Mouse (Mus musculus) stomach, embryonic 14.5 days (tissue): ENCODE results near the gene Rbm11. TPM values are rescaled to one million over a fixed set of nuclear protein-coding genes. Genes with fewer than 3 reads are reported as not detected.
A peak's percentile ranks its signal among the peaks of the same experiment; 100 is the strongest.

ENCODE experiments used
- ATAC-seq: fragments of 200-750 bp; cut with Nextera tagmentation; 2 replicates; pipeline ENCODE4 v1.8.0; 2017; ENCODE audit warnings: low read depth, moderate TSS enrichment; ENCODE audit not compliant: insufficient number of reproducible peaks, insufficient read depth, low FRiP score
- H3K27ac ChIP-seq: fragments of 300-500 bp; sonication (generic); 2 replicates; pipeline ENCODE4 v1.5.1; 2014; ENCODE audit warnings: mild to moderate bottlenecking, low read length, moderate library complexity, mixed read lengths
- H3K27me3 ChIP-seq: fragments of 300-500 bp; sonication (generic); 2 replicates; pipeline ENCODE4 v1.6.1; 2014; ENCODE audit warnings: low read length, control low read depth, mixed read lengths; ENCODE audit not compliant: control insufficient read depth, insufficient read depth
- H3K36me3 ChIP-seq: fragments of 300-500 bp; sonication (generic); 2 replicates; pipeline ENCODE4 v1.6.1; 2014; ENCODE audit warnings: mild to moderate bottlenecking, control low read depth, low read length, moderate library complexity, mixed read lengths; ENCODE audit not compliant: control insufficient read depth, insufficient read depth
- H3K4me1 ChIP-seq: fragments of 300-500 bp; sonication (generic); 2 replicates; pipeline ENCODE4 v1.6.1; 2014; ENCODE audit warnings: low read length, control low read depth, mixed read lengths; ENCODE audit not compliant: control insufficient read depth, insufficient read depth
- H3K4me2 ChIP-seq: fragments of 300-500 bp; sonication (generic); replicated peaks from 2 replicates; pipeline ENCODE4 v1.6.1; 2014; ENCODE audit warnings: low read depth, low read length, control low read depth
- H3K4me3 ChIP-seq: fragments of 300-500 bp; sonication (generic); 2 replicates; pipeline ENCODE4 v1.5.1; 2014; ENCODE audit warnings: low read depth, low read length, control low read depth
- H3K9ac ChIP-seq: fragments of 300-500 bp; sonication (generic); replicated peaks from 2 replicates; pipeline ENCODE4 v1.6.1; 2014; ENCODE audit warnings: low read depth, mild to moderate bottlenecking, control low read depth, low read length, moderate library complexity, mixed read lengths
- H3K9me3 ChIP-seq: fragments of 300-500 bp; sonication (generic); 2 replicates; pipeline ENCODE4 v1.6.1; 2016; ENCODE audit warnings: low read depth, low read length, control low read depth; ENCODE audit not compliant: control insufficient read depth
- WGBS: fragments of 180-500 bp; shearing (Covaris S2); extraction: QIAGEN DNeasy Blood & Tissue Kit; methylation state at CpG from one replicate; pipeline ENCODE4 v1.1.7; 2014; 5-methylcytosine and 5-hydroxymethylcytosine counted together
- polyA plus RNA-seq: library from polyadenylated mRNA; unstranded; fragments of >200 nt; fragmentation: Nextera tagmentation; extraction: Ambion mirVana; gene quantifications from 2 replicates; pipeline ENCODE4 v1.2.1, GENCODE M21; 2014

Gene Rbm11
- 0.36 and 0.49 TPM in 2 replicates for polyA plus RNA-seq

DNA sequence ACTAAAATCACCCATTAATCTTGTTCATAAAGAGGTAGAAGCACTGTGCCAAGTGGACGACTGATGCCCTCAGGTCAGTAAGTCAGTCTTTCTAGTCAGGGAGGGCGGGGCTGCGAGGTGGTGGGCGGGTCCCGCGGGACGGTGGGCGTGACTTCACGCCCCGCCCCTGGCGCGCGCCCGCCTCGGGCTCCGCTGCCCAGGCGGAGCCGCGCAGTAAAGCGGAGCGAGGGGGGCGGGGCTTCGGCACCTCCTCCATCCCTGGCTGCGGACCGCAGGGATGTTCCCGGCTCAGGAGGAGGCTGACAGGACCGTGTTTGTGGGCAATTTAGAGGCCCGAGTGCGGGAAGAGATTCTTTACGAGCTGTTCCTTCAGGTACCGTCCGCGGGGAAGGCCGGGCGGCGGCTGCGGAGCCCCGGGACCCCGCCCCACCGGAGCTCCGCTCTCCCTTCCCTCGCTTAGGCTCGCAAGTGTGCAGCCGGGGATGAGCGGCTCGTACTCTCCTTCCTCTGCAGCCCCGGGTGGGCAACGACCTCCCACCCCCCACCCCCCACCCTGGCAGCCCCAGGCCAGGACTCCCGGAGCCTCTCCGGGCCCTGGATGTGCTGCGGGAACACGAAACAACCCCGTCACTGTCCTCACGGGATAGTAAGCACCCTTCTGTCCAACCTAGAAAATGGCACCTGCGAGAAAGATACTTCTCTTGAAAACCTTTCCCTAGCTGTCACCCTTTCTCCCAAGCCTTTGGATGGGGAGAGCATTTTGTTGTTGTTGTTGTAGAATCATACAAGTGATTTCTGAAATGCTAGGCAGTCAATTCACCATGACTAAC is at the start of gene Rbm11:
Gene Rbm11 (plus strand): TSS at position 174 of the 830 bp plus-strand sequence.
- Histone ChIP-seq H3K36me3 (no peaks in the 10 kb centered on the region), H3K27ac (no peak within 1 kb of the TSS), H3K9ac (peak within 1 kb of the TSS; percentile 18), H3K27me3 (no peaks in the 10 kb centered on the region), H3K4me3 (peak within 1 kb of the TSS; percentile 72), H3K4me2 (peak within 1 kb of the TSS; percentile 86), H3K9me3 (no peaks in the 10 kb centered on the region), H3K4me1 (no peaks in the 10 kb centered on the region)
- under 1% methylated on average over 50 of the region's 55 CpGs for WGBS
- peak; percentile 95 for ATAC-seq

DNA sequence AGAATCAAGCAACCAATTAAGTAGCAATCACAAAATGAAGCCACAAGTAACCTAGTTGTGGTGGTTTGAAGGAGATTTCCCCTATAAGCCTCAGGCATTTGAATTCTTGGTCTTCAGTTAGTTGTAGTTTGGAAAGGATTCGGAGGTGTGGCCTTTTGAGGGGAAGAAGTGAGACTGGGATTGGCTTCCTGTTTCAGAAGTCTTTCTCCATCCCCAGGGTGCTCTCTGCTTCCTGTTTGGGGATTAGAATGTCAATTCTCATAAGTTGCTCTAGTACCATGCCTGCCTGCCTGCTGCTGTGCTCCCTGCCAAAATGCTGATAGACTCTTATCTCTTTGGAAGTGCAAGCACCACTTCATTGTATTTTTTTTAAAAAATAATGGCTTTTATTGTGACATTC is 47.3 kb upstream of the Rbm11 start:
- no peak overlapping the region for H3K27ac ChIP-seq
- no peak overlapping the region for H3K4me3 ChIP-seq
- no peaks in the 10 kb centered on the region for H3K4me1 ChIP-seq
- H3K9ac ChIP-seq = no peak overlapping the region
- no peaks in the 10 kb centered on the region for H3K27me3 ChIP-seq
- H3K4me2 ChIP-seq = no peak overlapping the region
- no peaks in the 10 kb centered on the region for H3K9me3 ChIP-seq
- WGBS = 79% methylated on average over 1 of the region's 1 CpGs
- no peak for ATAC-seq
- H3K36me3 ChIP-seq = no peaks in the 10 kb centered on the region

DNA sequence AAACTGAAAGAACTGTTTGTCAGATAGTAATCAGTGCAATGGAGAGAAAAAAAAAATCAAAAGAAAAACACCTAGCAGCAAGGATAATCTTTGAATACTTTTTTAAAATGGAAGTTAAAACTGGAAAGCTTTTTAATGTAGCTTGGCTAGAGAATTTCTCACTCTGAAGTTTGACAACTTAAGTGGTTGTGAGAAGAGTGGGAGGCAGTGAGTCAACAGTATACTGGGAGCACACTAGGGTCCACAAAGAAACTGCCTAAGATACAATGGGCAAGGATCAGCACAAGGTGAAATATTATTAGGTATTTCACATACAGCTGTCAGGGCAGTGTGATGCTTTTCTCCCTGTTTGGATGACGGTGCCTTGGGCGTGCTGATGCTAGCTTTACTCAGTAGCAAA is 29.7 kb upstream of the Rbm11 start:
- no peak overlapping the region for H3K4me3 ChIP-seq
- H3K9ac ChIP-seq = no peak overlapping the region
- no peak overlapping the region for H3K27ac ChIP-seq
- no peaks in the 10 kb centered on the region for H3K27me3 ChIP-seq
- H3K36me3 ChIP-seq = no peaks in the 10 kb centered on the region
- H3K9me3 ChIP-seq = no peaks in the 10 kb centered on the region
- ATAC-seq = no peak
- WGBS = 82% methylated on average over 2 of the region's 2 CpGs
- H3K4me1 ChIP-seq = no peaks in the 10 kb centered on the region
- H3K4me2 ChIP-seq = no peak overlapping the region

DNA sequence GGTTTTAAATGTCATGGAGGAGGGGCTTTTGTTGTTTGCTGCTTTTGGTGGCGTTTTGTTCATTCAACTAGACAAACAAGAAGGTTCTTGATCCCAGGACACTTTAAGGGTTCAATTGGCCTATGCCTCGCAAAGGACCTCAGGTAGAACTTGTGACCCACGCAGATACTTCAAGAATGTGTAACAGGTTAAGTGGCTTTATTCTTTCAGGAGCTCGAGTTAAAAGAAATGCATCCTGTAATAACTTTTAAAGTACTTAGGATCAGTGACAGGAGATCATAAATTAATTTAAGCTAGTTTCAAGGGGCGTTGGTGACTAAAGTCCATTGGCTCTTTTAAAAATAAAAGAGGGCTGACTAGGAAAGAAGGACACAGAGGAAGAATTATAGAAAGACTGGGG is 10.4 kb upstream of the Rbm11 start:
- Histone ChIP-seq H3K4me3 (no peak overlapping the region), H3K27ac (no peak overlapping the region), H3K36me3 (no peaks in the 10 kb centered on the region), H3K4me1 (no peaks in the 10 kb centered on the region), H3K9ac (no peak overlapping the region), H3K27me3 (no peaks in the 10 kb centered on the region), H3K9me3 (no peaks in the 10 kb centered on the region), H3K4me2 (no peak overlapping the region)
- ATAC-seq = no peak
- WGBS = 60% methylated on average over 5 of the region's 5 CpGs

DNA sequence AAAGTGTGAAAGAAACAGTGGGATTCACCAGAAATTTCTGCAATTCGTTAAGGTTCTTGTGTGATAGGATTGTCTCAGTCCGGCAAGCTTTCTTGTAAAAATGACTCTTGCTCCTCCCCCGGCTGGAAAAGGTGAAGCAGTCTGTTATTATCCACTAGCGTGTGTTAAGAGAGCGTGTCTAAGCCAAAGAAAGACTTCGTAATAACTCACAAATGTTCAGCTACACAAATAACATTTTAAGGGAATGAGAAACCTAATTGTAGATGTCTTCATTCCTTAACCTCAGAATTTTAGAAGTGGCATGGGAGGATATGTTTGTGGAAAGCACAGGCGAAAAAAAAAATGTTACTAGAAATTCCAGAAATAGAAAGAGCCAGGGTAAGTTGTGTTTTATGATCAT is 6.7 kb upstream of the Rbm11 start, which contains the start of gene Lipi:
Gene Lipi (minus strand): TSS at position 101 of the 400 bp plus-strand sequence.
- H3K27me3 ChIP-seq = no peaks in the 10 kb centered on the region
- no peak within 1 kb of the TSS for H3K4me2 ChIP-seq
- no peak within 1 kb of the TSS for H3K4me3 ChIP-seq
- no peak within 1 kb of the TSS for H3K27ac ChIP-seq
- H3K9me3 ChIP-seq = no peaks in the 10 kb centered on the region
- no peaks in the 10 kb centered on the region for H3K4me1 ChIP-seq
- no peak within 1 kb of the TSS for H3K9ac ChIP-seq
- no peak for ATAC-seq
- 60% methylated on average over 7 of the region's 7 CpGs for WGBS
- no peaks in the 10 kb centered on the region for H3K36me3 ChIP-seq

DNA sequence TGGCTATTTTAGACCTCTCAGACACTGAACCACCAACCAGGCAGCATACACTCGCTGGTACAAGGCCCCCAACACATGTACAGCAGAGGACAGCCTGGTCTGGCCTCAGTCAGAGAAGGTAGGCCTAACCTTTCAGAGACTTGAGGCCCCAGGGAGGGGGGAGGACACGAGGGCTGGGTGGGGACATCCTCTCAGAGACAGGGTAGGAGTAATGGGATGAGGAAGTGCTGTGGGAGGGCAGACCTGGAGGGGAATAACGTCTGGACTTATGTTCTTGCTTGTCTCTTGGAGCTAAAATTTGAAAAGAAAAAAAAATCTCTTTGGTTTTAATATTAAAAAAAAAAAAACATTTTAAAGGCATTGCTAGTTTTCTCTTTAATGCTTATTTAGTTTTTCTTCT is 6.2 kb upstream of the Rbm11 start:
- no peak overlapping the region for H3K4me2 ChIP-seq
- H3K9me3 ChIP-seq = no peaks in the 10 kb centered on the region
- no peaks in the 10 kb centered on the region for H3K27me3 ChIP-seq
- no peak overlapping the region for H3K9ac ChIP-seq
- ATAC-seq = no peak
- H3K27ac ChIP-seq = no peak overlapping the region
- no peaks in the 10 kb centered on the region for H3K4me1 ChIP-seq
- H3K36me3 ChIP-seq = no peaks in the 10 kb centered on the region
- no peak overlapping the region for H3K4me3 ChIP-seq
- WGBS = 24% methylated on average over 3 of the region's 3 CpGs

DNA sequence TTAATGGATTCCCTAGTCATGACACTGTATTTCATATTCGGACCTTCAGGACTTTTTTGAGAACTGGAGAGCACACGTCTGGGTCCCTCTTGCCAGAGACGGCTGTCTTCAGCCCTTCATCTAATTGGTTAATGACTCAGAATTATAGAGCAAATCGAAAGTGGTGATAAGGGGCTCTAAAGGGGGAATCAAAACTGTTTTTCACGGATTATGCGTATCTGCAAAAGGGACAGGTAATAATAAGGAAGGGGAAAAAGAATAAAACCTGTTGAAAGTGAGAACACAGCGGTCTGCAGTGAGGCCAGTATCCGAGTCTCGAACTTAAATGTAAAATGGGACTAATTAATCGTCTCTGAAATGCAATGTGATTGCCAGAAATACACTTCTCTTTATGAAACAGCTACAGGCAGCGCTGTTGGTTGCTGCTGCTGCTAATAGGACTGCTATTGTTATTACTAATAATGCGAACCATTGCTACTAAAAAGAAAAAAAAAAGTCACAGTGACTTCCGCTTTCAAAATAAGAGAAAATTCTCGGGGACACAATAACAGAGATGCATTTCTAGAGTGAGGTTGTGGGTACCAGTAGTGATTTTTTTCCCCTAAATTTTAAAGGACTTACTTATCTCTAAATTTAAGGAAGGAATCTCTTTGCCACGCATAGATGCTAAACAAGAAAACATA is 998 bp downstream of the Rbm11 start:
- Histone ChIP-seq H3K9me3 (no peaks in the 10 kb centered on the region), H3K4me3 (peak overlapping the region; percentile 72), H3K4me2 (peak overlapping the region; percentile 86), H3K36me3 (no peaks in the 10 kb centered on the region), H3K27ac (no peak overlapping the region), H3K27me3 (no peaks in the 10 kb centered on the region), H3K4me1 (no peaks in the 10 kb centered on the region), H3K9ac (no peak overlapping the region; the same call in 1 of the 2 replicates)
- WGBS = 17% methylated on average over 15 of the region's 15 CpGs
- no peak for ATAC-seq

DNA sequence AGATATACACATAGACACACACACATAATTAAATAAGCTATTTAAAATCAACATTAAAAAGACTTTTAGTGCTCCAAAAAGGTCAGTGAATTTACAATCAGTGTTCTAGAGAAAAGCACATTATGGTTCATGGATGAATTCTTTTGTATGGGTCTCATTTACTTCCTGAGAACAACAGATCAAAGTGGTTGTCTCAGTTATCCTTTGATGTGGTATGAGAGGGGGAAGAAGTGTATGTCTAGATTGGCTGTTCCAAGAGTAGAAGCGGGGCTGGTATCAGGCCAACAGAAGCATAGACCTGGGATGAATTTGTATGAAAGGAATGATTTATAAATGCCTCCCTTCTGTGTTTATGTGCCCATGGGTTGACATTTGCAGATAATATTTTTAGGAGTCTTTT is 13.8 kb downstream of the Rbm11 start:
- H3K4me2 ChIP-seq = no peak overlapping the region
- no peak overlapping the region for H3K4me3 ChIP-seq
- no peaks in the 10 kb centered on the region for H3K9me3 ChIP-seq
- WGBS = 74% methylated on average over 1 of the region's 1 CpGs
- H3K27ac ChIP-seq = no peak overlapping the region
- H3K9ac ChIP-seq = no peak overlapping the region
- ATAC-seq = no peak
- no peaks in the 10 kb centered on the region for H3K4me1 ChIP-seq
- H3K36me3 ChIP-seq = no peaks in the 10 kb centered on the region
- H3K27me3 ChIP-seq = no peaks in the 10 kb centered on the region
